Mouse (Mus musculus): Measurements from ENCODE around the gene Gm39566. TPM values are rescaled to one million over a fixed set of nuclear protein-coding genes. Genes with fewer than 3 reads are reported as not detected.

Gm39566 gene
- total RNA-seq, 2 experiments from 2014 or later = not detected

- ATAC-seq (replicated peaks; ENCODE audit: low FRiP score, poor library complexity, severe bottlenecking) = no peak
Observed at GRCm38 (mm10) chr11:69835966-69836335, 20.9 kb upstream of the Gm39566 start.

GRCm38 (mm10) chr11:69835326-69835965 is 20.3 kb upstream of the Gm39566 start:
- ATAC-seq (replicated peaks; ENCODE audit: low FRiP score, poor library complexity, severe bottlenecking) = no peak

GRCm38 (mm10) chr11:69834001-69834549 is 19.0 kb upstream of the Gm39566 start:
- ATAC-seq (replicated peaks; ENCODE audit: low FRiP score, poor library complexity, severe bottlenecking) = peak; percentile 44

- no peak for ATAC-seq (replicated peaks; ENCODE audit: low FRiP score, poor library complexity, severe bottlenecking)
Observed at GRCm38 (mm10) chr11:69833554-69833953, 18.5 kb upstream of the Gm39566 start.

GRCm38 (mm10) chr11:69828832-69829231 is 13.7 kb upstream of the Gm39566 start:
- ATAC-seq (replicated peaks; ENCODE audit: low FRiP score, poor library complexity, severe bottlenecking) = no peak

- ATAC-seq (replicated peaks; ENCODE audit: low FRiP score, poor library complexity, severe bottlenecking) = no peak
Observed at GRCm38 (mm10) chr11:69823456-69823855, 8.4 kb upstream of the Gm39566 start.

- no peak for ATAC-seq (replicated peaks; ENCODE audit: low FRiP score, poor library complexity, severe bottlenecking)
Observed at GRCm38 (mm10) chr11:69822080-69822479, 7.0 kb upstream of the Gm39566 start, which contains the start of gene Spem1. TSS of gene Spem1 (minus strand) at chr11:69822180.

- no peak for ATAC-seq (replicated peaks; ENCODE audit: low FRiP score, poor library complexity, severe bottlenecking)
Observed at GRCm38 (mm10) chr11:69818871-69819270, 3.8 kb upstream of the Gm39566 start.

GRCm38 (mm10) chr11:69818365-69818764 is 3.3 kb upstream of the Gm39566 start, which contains the start of gene Spem2:
TSS of gene Spem2 (minus strand) at chr11:69818465.
- no peak for ATAC-seq (replicated peaks; ENCODE audit: low FRiP score, poor library complexity, severe bottlenecking)

GRCm38 (mm10) chr11:69816520-69816919 is 1.4 kb upstream of the Gm39566 start:
- ATAC-seq (replicated peaks; ENCODE audit: low FRiP score, poor library complexity, severe bottlenecking) = no peak

GRCm38 (mm10) chr11:69810280-69810679 is 4.8 kb downstream of the Gm39566 start:
- no peak for ATAC-seq (replicated peaks; ENCODE audit: low FRiP score, poor library complexity, severe bottlenecking)

GRCm38 (mm10) chr11:69807641-69808040 is 7.5 kb downstream of the Gm39566 start:
- no peak for ATAC-seq (replicated peaks; ENCODE audit: low FRiP score, poor library complexity, severe bottlenecking)

- ATAC-seq (replicated peaks; ENCODE audit: low FRiP score, poor library complexity, severe bottlenecking) = no peak
Observed at GRCm38 (mm10) chr11:69806378-69806777, 8.7 kb downstream of the Gm39566 start.

GRCm38 (mm10) chr11:69804972-69805909 is 9.9 kb downstream of the Gm39566 start, which contains the start of gene Tmem102:
TSS of gene Tmem102 (minus strand) at chr11:69805624.
- ATAC-seq (replicated peaks; ENCODE audit: low FRiP score, poor library complexity, severe bottlenecking) = no peak

GRCm38 (mm10) chr11:69804652-69804940 is 10.5 kb downstream of the Gm39566 start:
- ATAC-seq (replicated peaks; ENCODE audit: low FRiP score, poor library complexity, severe bottlenecking) = no peak

GRCm38 (mm10) chr11:69803786-69804651 is 11.1 kb downstream of the Gm39566 start:
- 0 out of 2 replicates have a peak, but pooled peaks have one; percentile 27 for ATAC-seq (replicated peaks; ENCODE audit: low FRiP score, poor library complexity, severe bottlenecking)

GRCm38 (mm10) chr11:69803328-69803727 is 11.8 kb downstream of the Gm39566 start:
- no peak for ATAC-seq (replicated peaks; ENCODE audit: low FRiP score, poor library complexity, severe bottlenecking)

GRCm38 (mm10) chr11:69802648-69803105 is 12.4 kb downstream of the Gm39566 start:
- ATAC-seq (replicated peaks; ENCODE audit: low FRiP score, poor library complexity, severe bottlenecking) = no peak

- no peak for ATAC-seq (replicated peaks; ENCODE audit: low FRiP score, poor library complexity, severe bottlenecking)
Observed at GRCm38 (mm10) chr11:69801379-69801977, 13.6 kb downstream of the Gm39566 start, which contains the start of gene Fgf11. TSS of gene Fgf11 (minus strand) at chr11:69801857.
